Mouse (Mus musculus): ENCODE results near the gene Card14.

DNA sequence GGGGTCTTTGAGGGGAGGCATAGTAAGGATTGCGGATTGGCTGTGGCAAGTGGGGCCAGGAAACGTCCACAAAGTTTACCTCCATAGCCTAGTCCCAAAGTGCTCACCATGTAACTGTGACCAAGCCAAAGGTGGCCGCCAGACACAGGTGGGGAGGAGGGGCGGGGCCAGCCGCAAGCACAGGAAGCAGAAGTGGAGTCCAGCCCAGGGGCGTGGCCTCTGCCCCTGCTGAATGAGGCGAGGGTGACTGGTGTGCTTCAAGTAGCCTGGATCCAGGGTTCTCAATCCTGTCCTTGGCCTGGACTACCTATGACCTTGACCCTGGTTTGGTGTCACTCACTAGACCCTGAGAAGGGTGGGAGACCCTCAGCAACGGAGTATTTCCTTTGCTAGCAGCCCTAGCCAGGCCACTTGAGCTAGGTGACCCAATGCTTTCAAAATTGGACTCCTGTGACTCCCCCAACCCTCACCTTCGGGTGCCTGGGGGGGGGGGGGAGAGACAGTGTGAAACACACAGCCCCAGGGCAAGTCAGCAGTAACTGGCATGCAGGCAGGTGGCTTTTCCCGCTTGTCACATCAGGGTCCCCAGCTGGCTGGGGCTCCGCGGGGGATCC lies 84.5 kb downstream of the Card14 start:
- TF ChIP-seq CTCF (IDR thresholded peaks at IDR 0.05; ENCODE audit: insufficient read depth, low read length) = no peak
- peak; percentile 26; the same call in 1 of the 2 replicates for TF ChIP-seq POLR2A (IDR thresholded peaks at IDR 0.05; ENCODE audit: borderline replicate concordance, extremely low read depth, low read depth, low read length)

Measured in lung, adult 2 months (tissue).